Mouse (Mus musculus) gastrocnemius, postnatal 10 days (tissue): Measurements from ENCODE around the gene Gpatch11. TPM values are rescaled to one million over a fixed set of nuclear protein-coding genes. Genes with fewer than 3 reads are reported as not detected.
A peak's percentile ranks its signal among the peaks of the same experiment; 100 is the strongest.

Experiments
- DNase-seq: peaks from one replicate; pipeline ENCODE4 v3.0.0; 2021; ENCODE audit warnings: mixed read lengths
- total RNA-seq, 2 experiments: library from RNA; stranded (reverse); gene quantifications; 2 replicates each; pipeline ENCODE4 v1.2.3; 2021

Gene Gpatch11
- total RNA-seq, 2 experiments from 2014 or later, result 21.4 to 22.3 TPM

DNA sequence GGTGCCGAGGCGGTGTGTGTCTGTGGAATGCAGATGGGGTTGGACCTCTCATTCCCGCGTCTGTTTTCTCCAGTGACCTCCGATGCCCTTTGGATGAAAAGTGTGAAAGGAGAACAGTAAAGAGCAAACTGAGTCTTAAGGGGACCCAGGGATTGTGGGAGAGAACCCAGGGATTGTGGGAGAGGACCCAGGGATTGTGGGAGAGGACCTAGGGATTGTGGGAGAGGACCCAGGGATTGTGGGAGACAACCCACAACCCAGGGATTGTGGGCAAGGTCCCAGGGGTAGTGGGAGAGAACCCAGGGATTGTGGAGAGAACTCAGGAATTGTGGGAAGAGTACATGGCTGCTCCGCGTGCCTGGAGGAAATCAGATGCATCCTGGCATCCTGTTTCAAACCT, 59.6 kb downstream of the Gpatch11 start:
- DNase-seq, result no peak

- DNase-seq, result peak; percentile 54
These were observed 60.0 kb downstream of the Gpatch11 start for GRCm38 (mm10) chr17:78895394-78895793.

Other genes starting within 250 kb of the Gpatch11 start
- gene Strn, start 98.4 kb upstream of the Gpatch11 start, total RNA-seq, result 10 to 100 TPM; 11.7 to 13.0 TPM
- gene Heatr5b, start 203 bp upstream of the Gpatch11 start, total RNA-seq, result 10 to 100 TPM in 1 of 2 experiments, 1 to 10 TPM in 1; 10.0 to 12.5 TPM
- 1 to 10 TPM; 8.5 to 9.5 TPM for gene Eif2ak2, start 47.0 kb downstream of the Gpatch11 start, total RNA-seq
- not detected for gene Sult6b1, start 71.4 kb downstream of the Gpatch11 start, total RNA-seq
- gene Cebpzos, start 80.9 kb downstream of the Gpatch11 start, total RNA-seq, result 10 to 100 TPM; 56.3 to 65.8 TPM
- gene Cebpz, start 101.5 kb downstream of the Gpatch11 start, total RNA-seq, result 10 to 100 TPM; 19.8 to 22.7 TPM
- gene Ndufaf7, start 101.6 kb downstream of the Gpatch11 start, total RNA-seq, result 10 to 100 TPM; 31.1 to 31.3 TPM
- gene Prkd3, start 185.2 kb downstream of the Gpatch11 start, total RNA-seq, result 10 to 100 TPM; 18.2 to 27.2 TPM
- gene Qpct, start 216.3 kb downstream of the Gpatch11 start, total RNA-seq, result 10 to 100 TPM; 12.3 to 15.9 TPM